Mouse (Mus musculus): ENCODE data around the gene Gm49322.
"Not testable (repeated sequence)": the region's sequence is repeated elsewhere in the genome, so short reads cannot be mapped to it uniquely, and the experiment has no call there.

DNA sequence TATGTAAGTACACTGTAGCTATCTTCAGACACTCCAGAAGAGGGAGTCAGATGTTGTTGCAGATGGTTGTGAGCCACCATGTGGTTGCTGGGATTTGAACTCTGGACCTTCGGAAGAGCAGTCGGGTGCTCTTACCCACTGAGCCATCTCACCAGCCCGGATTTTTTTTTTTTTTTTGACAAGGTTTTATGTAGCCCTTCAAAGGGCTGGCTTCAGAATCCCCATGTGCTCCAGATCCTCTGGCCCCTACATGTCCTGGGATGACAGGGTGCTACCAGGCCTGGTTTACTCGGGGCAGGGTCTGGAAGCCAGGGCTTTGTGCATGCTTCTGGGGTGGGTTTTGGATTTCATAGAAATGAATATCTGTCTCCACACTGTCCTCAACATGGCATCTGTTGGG, at the start of gene Gm49322:
- TF ChIP-seq CTCF (conservative IDR thresholded peaks at IDR 0.05 in 1 of 2, IDR thresholded peaks at IDR 0.05 in 1 of 2; ENCODE audit: low read depth in 2 of 2, low read length in 2 of 2); NRF1 (IDR thresholded peaks at IDR 0.05; ENCODE audit: low read depth, low read length); USF1 (IDR thresholded peaks at IDR 0.05; ENCODE audit: low read depth, low read length); POLR2AphosphoS2 (IDR thresholded peaks at IDR 0.05; ENCODE audit: low read depth, low read length); POLR2A (IDR thresholded peaks at IDR 0.05; ENCODE audit: low read depth, low read length); HCFC1 (IDR thresholded peaks at IDR 0.05; ENCODE audit: low read depth, low read length); BHLHE40 (IDR thresholded peaks at IDR 0.05; ENCODE audit: low read depth, low read length); MAFK (IDR thresholded peaks at IDR 0.05; ENCODE audit: insufficient replicate concordance, low read length); CHD2 (IDR thresholded peaks at IDR 0.05; ENCODE audit: low read length); SIN3A (IDR thresholded peaks at IDR 0.05; ENCODE audit: low read length); KAT2A (IDR thresholded peaks at IDR 0.05; ENCODE audit: insufficient replicate concordance, low read length); JUND (conservative IDR thresholded peaks at IDR 0.05; ENCODE audit: low read depth, low read length): not testable (repeated sequence)

Data from CH12.LX (cell line).